In the genomic region with DNA sequence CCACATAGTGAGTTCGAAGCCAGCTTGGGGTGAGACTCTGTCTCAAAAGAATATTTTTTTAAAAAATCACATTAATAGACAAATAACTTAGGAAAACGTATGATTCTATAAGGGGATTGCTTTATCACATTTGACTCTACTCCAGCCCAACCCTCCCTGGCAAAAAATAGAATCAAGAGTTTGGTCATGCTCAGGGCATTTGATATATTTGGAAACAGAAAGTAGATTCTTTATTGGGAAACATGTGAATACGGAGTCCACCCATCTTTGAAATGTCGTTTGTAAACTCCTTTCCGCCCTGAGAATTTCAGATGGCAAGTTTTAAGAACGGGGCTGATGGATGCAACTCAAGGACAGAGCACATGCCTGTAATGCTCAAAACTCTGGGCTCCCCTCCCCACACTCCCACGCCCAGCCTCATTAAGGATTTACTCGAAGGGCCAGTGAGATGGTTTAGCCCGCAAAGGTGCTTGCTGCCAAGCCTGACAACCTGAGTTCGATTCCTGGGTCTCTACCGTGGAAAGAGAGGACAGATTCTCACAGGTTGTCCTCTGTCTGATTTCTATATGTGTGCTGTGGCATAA, we compare ENCODE assay signal across 21 mouse cellular contexts. TPM values are rescaled to one million over a fixed set of nuclear protein-coding genes. Genes with fewer than 3 reads are reported as not detected.
DNase-seq lines count a peak whose midpoint lies in the region; ATAC-seq and TF ChIP-seq lines count a peak whose summit lies in the region.
"Had no signal": no experiment of that assay in that cellular context is flagged by ENCODE, and none has a peak within 500 bp of the region (broad histone marks: within the 10 kb centered on the region; RNA-seq: fewer than 3 reads in every experiment).

No protein-coding gene starts in this region.

- DNase-seq in heart, embryonic 10.5 days (ENCODE audit: low spot score), result no peak
- DNase-seq in heart, postnatal 4 days, result no peak
- peak; percentile 28 for DNase-seq in lung, postnatal 25 days (ENCODE audit: low spot score)
- DNase-seq in lung, postnatal 14 days, result no peak
- no peak for DNase-seq in left cerebral cortex, adult 2 months (ENCODE audit: extremely low spot score in 1 of 2, low spot score in 2 of 2)
- no peak for DNase-seq in layer of hippocampus, postnatal 10 days (ENCODE audit: low spot score in 2 of 2)
- DNase-seq: adrenal gland, postnatal 25 days; cerebellum, adult 9-10 months; gastrocnemius, postnatal 14 days; kidney, postnatal 36 days; thymus, adult 2 months; thymus, postnatal 4 days had no signal

- H3K27me3 ChIP-seq in heart, embryonic 10.5 days (ENCODE audit: insufficient read depth, poor library complexity, severe bottlenecking), result no peaks in the 10 kb centered on the region
- H3K27me3 ChIP-seq in heart, embryonic 15.5 days, result no peaks in the 10 kb centered on the region
- H3K27me3 ChIP-seq: intestine, embryonic 15.5 days; kidney, embryonic 15.5 days; lung, embryonic 15.5 days; midbrain, embryonic 12.5 days had no signal

- WGBS in heart, embryonic 10.5 days, result 79% methylated on average over 11 of the region's 11 CpGs
- 56% methylated on average over 11 of the region's 11 CpGs for WGBS in heart, embryonic 15.5 days

- H3K36me3 ChIP-seq in heart, embryonic 10.5 days, result no peaks in the 10 kb centered on the region
- H3K36me3 ChIP-seq in heart, embryonic 15.5 days, result no peaks in the 10 kb centered on the region
- H3K36me3 ChIP-seq: intestine, embryonic 15.5 days; kidney, embryonic 15.5 days; lung, embryonic 15.5 days; midbrain, embryonic 12.5 days had no signal

- TF ChIP-seq CTCF in left cerebral cortex, adult 2 months (IDR thresholded peaks at IDR 0.05), result no peak

- H3K9ac ChIP-seq in heart, embryonic 15.5 days, result no peak overlapping the region
- H3K9ac ChIP-seq: intestine, embryonic 15.5 days; kidney, embryonic 15.5 days; liver, embryonic 14.5 days; lung, embryonic 15.5 days; midbrain, embryonic 12.5 days had no signal

- H3K4me1 ChIP-seq in heart, embryonic 10.5 days, result peaks cover 16% of the 10 kb centered on the region
- peaks cover 32% of the 10 kb centered on the region for H3K4me1 ChIP-seq in heart, embryonic 15.5 days (replicated peaks)

- H3K27ac ChIP-seq in heart, embryonic 10.5 days, result peak overlapping the region; percentile 16; the same call in 1 of the 2 replicates
- peak overlapping the region; percentile 83 for H3K27ac ChIP-seq in heart, embryonic 15.5 days
- no peak overlapping the region for H3K27ac ChIP-seq in left cerebral cortex, adult 2 months
- H3K27ac ChIP-seq: intestine, embryonic 15.5 days; kidney, embryonic 15.5 days; liver, embryonic 14.5 days; lung, embryonic 15.5 days; midbrain, embryonic 12.5 days; stomach, postnatal 0 days had no signal

- H3K9me3 ChIP-seq in heart, embryonic 10.5 days, result no peaks in the 10 kb centered on the region
- H3K9me3 ChIP-seq in heart, embryonic 15.5 days (replicated peaks), result no peaks in the 10 kb centered on the region; the same call in 1 of the 2 replicates
- H3K9me3 ChIP-seq: intestine, embryonic 15.5 days; lung, embryonic 15.5 days had no signal

- peak overlapping the region; percentile 23; the same call in 1 of the 2 replicates for H3K4me2 ChIP-seq in heart, embryonic 15.5 days
- H3K4me2 ChIP-seq: intestine, embryonic 15.5 days; kidney, embryonic 15.5 days; lung, embryonic 15.5 days; midbrain, embryonic 12.5 days had no signal

- no peak overlapping the region for H3K4me3 ChIP-seq in heart, embryonic 10.5 days
- no peak overlapping the region for H3K4me3 ChIP-seq in heart, embryonic 15.5 days
- H3K4me3 ChIP-seq in left cerebral cortex, adult 2 months, result no peak overlapping the region
- H3K4me3 ChIP-seq: intestine, embryonic 15.5 days; kidney, embryonic 15.5 days; lung, embryonic 15.5 days; midbrain, embryonic 12.5 days had no signal

- intact Hi-C loops in left cerebral cortex, adult 2 months (cut with DNase I), result no loop called here

- ATAC-seq in heart, embryonic 15.5 days (replicated peaks; ENCODE audit: insufficient number of reproducible peaks, insufficient read depth, low FRiP score, low read depth), result 0 out of 2 replicates have a peak, but pooled peaks have one; percentile 29
- ATAC-seq: forebrain, embryonic 14.5 days; hindbrain, embryonic 16.5 days; intestine, embryonic 15.5 days had no signal

RNA-seq across cellular contexts. Expression of gene Cyth3, which starts 28.6 kb away (rescaled TPM):
- polyA plus RNA-seq in heart, embryonic 10.5 days (2016; fragmentation: Nextera tagmentation; extraction: Ambion mirVana), result 30.9 and 33.1 TPM in 2 replicates
- 100 to 1,000 TPM in 1 of 2 experiments, 10 to 100 TPM in 1; 95.3 to 102 TPM for total RNA-seq in heart, postnatal 4 days (2021)
- 49.9 and 57.6 TPM in 2 replicates for polyA plus RNA-seq in heart, embryonic 15.5 days (2015; fragmentation: Nextera tagmentation; extraction: Ambion mirVana)
- total RNA-seq in left cerebral cortex, adult 2 months (2021), result 10 to 100 TPM; 36.7 to 36.9 TPM
- total RNA-seq in layer of hippocampus, postnatal 10 days (2021), result 10 to 100 TPM; 52.0 to 65.7 TPM
